Mouse (Mus musculus): ENCODE results near the gene Npas3.
"Not testable (repeated sequence)": the region's sequence is repeated elsewhere in the genome, so short reads cannot be mapped to it uniquely, and the experiment has no call there.

Npas3 gene

GRCm38 (mm10) chr12:53248101-53248727 is at the start of gene Npas3:
Gene Npas3 (plus strand): TSS chr12:53248677.
- no peak for DNase-seq (ENCODE audit: low read depth, low spot score)

- DNase-seq (ENCODE audit: low read depth, low spot score): no peak
These were observed 31.3 kb upstream of the Npas3 start for GRCm38 (mm10) chr12:53217141-53217540.

- DNase-seq (ENCODE audit: low read depth, low spot score): no peak
These were observed 25.7 kb upstream of the Npas3 start for GRCm38 (mm10) chr12:53222742-53223141.

GRCm38 (mm10) chr12:53227356-53227755 is 21.1 kb upstream of the Npas3 start:
- DNase-seq (ENCODE audit: low read depth, low spot score): no peak

GRCm38 (mm10) chr12:53229419-53229818 is 19.1 kb upstream of the Npas3 start:
- DNase-seq (ENCODE audit: low read depth, low spot score): no peak

- DNase-seq (ENCODE audit: low read depth, low spot score): no peak
These were observed 2.3 kb upstream of the Npas3 start for GRCm38 (mm10) chr12:53246181-53246580.

GRCm38 (mm10) chr12:53246581-53247490 is 1.6 kb upstream of the Npas3 start:
- DNase-seq (ENCODE audit: low read depth, low spot score): no peak

GRCm38 (mm10) chr12:53247491-53248035 is 914 bp upstream of the Npas3 start:
- DNase-seq (ENCODE audit: low read depth, low spot score): no peak

- DNase-seq (ENCODE audit: low read depth, low spot score): no peak
These were observed 319 bp downstream of the Npas3 start for GRCm38 (mm10) chr12:53248796-53249195.

- no peak for DNase-seq (ENCODE audit: low read depth, low spot score)
These were observed 3.3 kb downstream of the Npas3 start for GRCm38 (mm10) chr12:53251701-53252181.

GRCm38 (mm10) chr12:53252213-53252571 is 3.7 kb downstream of the Npas3 start:
- no peak for DNase-seq (ENCODE audit: low read depth, low spot score)

- no peak for DNase-seq (ENCODE audit: low read depth, low spot score)
These were observed 4.3 kb downstream of the Npas3 start for GRCm38 (mm10) chr12:53252572-53253422.

GRCm38 (mm10) chr12:53253461-53254159 is 5.1 kb downstream of the Npas3 start:
- DNase-seq (ENCODE audit: low read depth, low spot score): no peak

- DNase-seq (ENCODE audit: low read depth, low spot score): no peak
These were observed 5.6 kb downstream of the Npas3 start for GRCm38 (mm10) chr12:53254160-53254480.

GRCm38 (mm10) chr12:53274502-53274901 is 26.0 kb downstream of the Npas3 start:
- DNase-seq (ENCODE audit: low read depth, low spot score): not testable (repeated sequence)

- no peak for DNase-seq (ENCODE audit: low read depth, low spot score)
These were observed 28.9 kb downstream of the Npas3 start for GRCm38 (mm10) chr12:53277393-53277792.

- no peak for DNase-seq (ENCODE audit: low read depth, low spot score)
These were observed 41.9 kb downstream of the Npas3 start for GRCm38 (mm10) chr12:53290341-53290740.

GRCm38 (mm10) chr12:53290846-53291245 is 42.4 kb downstream of the Npas3 start:
- no peak for DNase-seq (ENCODE audit: low read depth, low spot score)

- no peak for DNase-seq (ENCODE audit: low read depth, low spot score)
These were observed 43.5 kb downstream of the Npas3 start for GRCm38 (mm10) chr12:53292010-53292409.

GRCm38 (mm10) chr12:53292508-53293300 is 44.2 kb downstream of the Npas3 start:
- no peak for DNase-seq (ENCODE audit: low read depth, low spot score)
